Mouse (Mus musculus): ENCODE results near the gene Aqp5. TPM values are rescaled to one million over a fixed set of nuclear protein-coding genes. Genes with fewer than 3 reads are reported as not detected.

Gene Aqp5
- 0.22 and 0.69 TPM in 2 replicates for polyA plus RNA-seq (2016; fragmentation: Nextera tagmentation; extraction: Ambion mirVana)

DNA sequence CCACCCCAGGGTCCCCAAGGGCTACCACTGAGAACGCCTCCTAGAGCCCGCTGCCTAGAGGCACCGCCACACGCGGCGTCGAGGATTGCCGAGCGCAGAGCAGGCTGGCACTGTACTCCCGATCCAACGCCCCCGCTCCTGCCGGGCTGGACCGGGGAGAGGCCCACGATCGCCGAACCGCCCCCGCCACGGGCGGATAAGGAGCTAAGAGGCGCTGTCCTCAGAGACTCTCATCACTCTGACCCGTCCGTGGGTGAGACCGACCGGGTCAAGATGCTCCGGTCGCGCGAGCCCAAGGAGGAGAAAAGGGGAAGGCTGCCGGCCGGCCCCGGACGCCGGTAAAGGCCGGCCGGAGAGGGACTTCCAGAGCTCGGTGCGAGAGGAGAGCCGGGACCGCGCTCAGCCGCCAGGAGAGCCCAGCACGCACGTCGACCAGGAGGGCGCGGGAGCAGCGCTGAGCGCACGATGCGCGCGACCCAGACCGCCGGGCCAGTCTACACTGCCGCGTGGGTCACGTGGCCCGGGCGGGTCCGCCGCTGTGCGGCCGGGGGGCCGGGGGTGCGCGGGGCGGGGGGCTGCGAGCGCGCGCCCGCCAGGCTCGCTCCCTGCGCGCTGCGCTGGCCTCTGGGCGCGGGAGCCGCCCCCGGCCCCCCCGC lies at the start of gene Aqp5:
TSS of gene Aqp5 (plus strand) at position 354 of the 656 bp plus-strand sequence.
- Histone ChIP-seq H3K4me2 (peak within 1 kb of the TSS; percentile 58), H3K4me3 (replicated peaks) (peak within 1 kb of the TSS; percentile 45), H3K36me3 (replicated peaks) (no peaks in the 10 kb centered on the region), H3K4me1 (peaks cover 9% of the 10 kb centered on the region), H3K27ac (no peak within 1 kb of the TSS), H3K9ac (0 out of 2 replicates have a peak within 1 kb of the TSS, but pooled peaks have one; percentile 25), H3K9me3 (no peaks in the 10 kb centered on the region), H3K27me3 (peaks cover 100% of the 10 kb centered on the region)
- 3% methylated on average over 57 of the region's 83 CpGs for WGBS
- ATAC-seq (ENCODE audit: low FRiP score) = peak; percentile 75

DNA sequence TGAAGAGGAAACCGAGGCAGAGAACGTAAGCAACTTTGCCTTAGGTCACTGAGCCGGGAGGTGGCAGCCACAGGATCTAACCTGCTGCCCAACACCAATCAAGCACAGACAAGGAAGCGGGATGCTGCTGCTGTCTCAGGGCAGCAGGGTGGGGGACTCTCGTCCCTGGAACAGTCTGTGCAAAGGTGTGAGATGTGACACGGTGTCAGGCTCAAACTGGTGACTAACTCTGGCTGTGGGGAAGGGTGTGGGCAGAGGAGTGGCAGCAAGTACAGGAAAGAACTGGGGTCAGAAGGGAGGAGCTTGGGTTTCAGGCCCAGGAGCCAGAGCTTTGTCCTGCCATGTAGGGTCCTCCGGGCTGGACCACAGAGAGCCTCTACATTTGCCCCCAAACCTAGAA lies 46.5 kb upstream of the Aqp5 start:
- WGBS = 80% methylated on average over 7 of the region's 7 CpGs
- no peaks in the 10 kb centered on the region for H3K36me3 ChIP-seq (replicated peaks)
- H3K4me2 ChIP-seq = no peak overlapping the region
- ATAC-seq (ENCODE audit: low FRiP score) = no peak
- no peaks in the 10 kb centered on the region for H3K4me1 ChIP-seq
- H3K9ac ChIP-seq = no peak overlapping the region
- no peaks in the 10 kb centered on the region for H3K9me3 ChIP-seq
- H3K27me3 ChIP-seq = peaks cover 9% of the 10 kb centered on the region; the same call in 1 of the 2 replicates
- no peak overlapping the region for H3K27ac ChIP-seq
- H3K4me3 ChIP-seq (replicated peaks) = no peak overlapping the region

DNA sequence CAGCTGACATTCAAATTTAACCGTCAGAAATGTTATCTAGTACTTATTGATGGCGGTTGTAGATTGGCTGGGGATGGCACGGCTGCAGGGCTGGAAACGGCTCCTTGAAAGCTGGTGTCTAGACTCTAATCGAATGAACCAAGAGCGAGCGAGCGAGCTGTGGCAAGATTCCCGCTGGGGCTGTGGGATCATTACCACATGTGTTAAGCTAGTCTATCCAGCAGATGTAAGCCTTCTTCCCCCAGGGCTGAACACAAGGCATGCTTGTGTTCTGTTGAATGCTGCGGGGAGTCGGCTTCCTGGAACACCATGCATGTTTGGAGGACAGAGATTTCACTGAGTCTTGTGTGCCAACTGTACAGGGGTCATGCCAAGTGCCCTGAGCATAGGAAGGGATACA lies 44.0 kb upstream of the Aqp5 start:
- 73% methylated on average over 11 of the region's 11 CpGs for WGBS
- H3K27me3 ChIP-seq = peaks cover 9% of the 10 kb centered on the region; the same call in 1 of the 2 replicates
- no peaks in the 10 kb centered on the region for H3K4me1 ChIP-seq
- no peaks in the 10 kb centered on the region for H3K9me3 ChIP-seq
- H3K36me3 ChIP-seq (replicated peaks) = no peaks in the 10 kb centered on the region
- no peak overlapping the region for H3K27ac ChIP-seq
- H3K4me3 ChIP-seq (replicated peaks) = no peak overlapping the region
- no peak for ATAC-seq (ENCODE audit: low FRiP score)
- H3K4me2 ChIP-seq = no peak overlapping the region
- H3K9ac ChIP-seq = no peak overlapping the region

- Histone ChIP-seq H3K27ac (no peak overlapping the region), H3K36me3 (replicated peaks) (no peaks in the 10 kb centered on the region), H3K27me3 (peaks cover 9% of the 10 kb centered on the region; the same call in 1 of the 2 replicates), H3K9ac (no peak overlapping the region), H3K4me3 (replicated peaks) (no peak overlapping the region), H3K4me2 (no peak overlapping the region), H3K4me1 (no peaks in the 10 kb centered on the region), H3K9me3 (no peaks in the 10 kb centered on the region)
- 84% methylated on average over 6 of the region's 6 CpGs for WGBS
- ATAC-seq (ENCODE audit: low FRiP score) = no peak
These were observed 42.9 kb upstream of the Aqp5 start for GRCm38 (mm10) chr15:99547732-99548131.

DNA sequence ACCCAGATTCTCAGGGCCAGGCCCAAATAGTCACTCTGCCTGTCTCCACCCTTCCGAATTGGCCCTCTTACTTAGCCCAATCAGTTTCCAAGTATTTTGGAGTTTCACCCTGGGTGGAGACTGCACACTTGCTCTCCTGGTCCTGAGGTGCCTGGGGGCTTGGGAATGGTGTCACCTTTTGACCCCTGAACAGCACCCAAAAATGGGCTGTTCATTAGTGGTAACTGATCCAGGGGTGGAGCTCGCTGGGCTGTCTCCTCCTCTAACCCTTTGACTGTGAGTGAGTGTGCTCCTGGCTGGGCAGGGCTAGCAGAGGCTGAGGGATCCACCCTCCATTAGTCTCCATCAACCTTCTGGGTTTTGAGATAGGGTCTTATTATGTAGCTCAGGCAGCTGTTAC lies 40.7 kb upstream of the Aqp5 start:
- no peak overlapping the region for H3K4me3 ChIP-seq (replicated peaks)
- no peaks in the 10 kb centered on the region for H3K4me1 ChIP-seq
- H3K27me3 ChIP-seq = no peaks in the 10 kb centered on the region
- no peak overlapping the region for H3K4me2 ChIP-seq
- H3K36me3 ChIP-seq (replicated peaks) = no peaks in the 10 kb centered on the region
- H3K9me3 ChIP-seq = no peaks in the 10 kb centered on the region
- WGBS = 65% methylated on average over 2 of the region's 2 CpGs
- H3K9ac ChIP-seq = no peak overlapping the region
- H3K27ac ChIP-seq = no peak overlapping the region
- ATAC-seq (ENCODE audit: low FRiP score) = no peak

DNA sequence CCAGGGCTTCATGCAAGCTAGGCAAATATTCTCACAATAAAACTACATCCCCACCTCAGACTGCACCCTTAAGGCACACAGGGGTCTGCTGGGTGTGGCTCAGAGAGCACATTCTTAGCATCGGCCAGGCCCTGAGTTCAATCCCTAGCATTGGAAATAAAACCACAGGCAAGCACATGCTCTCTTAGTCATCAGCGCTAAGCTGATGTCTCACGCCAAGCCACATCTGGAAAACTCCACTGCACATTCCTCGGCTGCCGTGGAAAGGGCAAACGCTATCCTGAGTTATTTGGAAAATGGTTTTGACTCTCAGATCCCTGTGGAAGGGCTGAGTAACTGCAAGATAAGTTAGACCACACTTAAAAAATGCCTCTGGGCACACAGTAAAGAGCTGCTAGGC lies 36.8 kb upstream of the Aqp5 start:
- WGBS = 81% methylated on average over 6 of the region's 6 CpGs
- no peak overlapping the region for H3K9ac ChIP-seq
- no peaks in the 10 kb centered on the region for H3K27me3 ChIP-seq
- H3K4me3 ChIP-seq (replicated peaks) = no peak overlapping the region
- no peak for ATAC-seq (ENCODE audit: low FRiP score)
- H3K36me3 ChIP-seq (replicated peaks) = no peaks in the 10 kb centered on the region
- no peak overlapping the region for H3K27ac ChIP-seq
- no peaks in the 10 kb centered on the region for H3K9me3 ChIP-seq
- H3K4me1 ChIP-seq = no peaks in the 10 kb centered on the region
- H3K4me2 ChIP-seq = no peak overlapping the region

DNA sequence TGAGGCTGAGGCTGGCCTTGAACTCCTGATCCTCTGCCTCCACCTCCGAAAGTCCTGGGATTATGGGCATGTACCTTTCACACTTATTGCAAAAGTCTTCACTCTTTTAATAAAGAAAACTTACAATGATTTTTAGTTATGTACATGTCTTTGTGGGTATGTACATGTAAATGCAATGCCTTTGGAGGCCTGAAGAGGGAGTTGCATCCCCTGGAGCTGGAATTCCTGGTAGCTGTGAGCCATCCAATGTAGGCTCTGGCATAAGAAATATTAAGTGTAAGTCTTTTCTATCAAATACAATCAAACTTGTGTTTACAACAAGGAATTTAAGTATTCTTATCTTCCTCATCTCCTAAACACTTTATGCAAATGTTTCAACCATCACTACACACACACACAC lies 31.6 kb upstream of the Aqp5 start:
- Histone ChIP-seq H3K9ac (no peak overlapping the region), H3K4me3 (replicated peaks) (no peak overlapping the region), H3K4me1 (peaks cover 10% of the 10 kb centered on the region; the same call in 1 of the 2 replicates), H3K4me2 (no peak overlapping the region), H3K9me3 (no peaks in the 10 kb centered on the region), H3K27ac (no peak overlapping the region), H3K36me3 (replicated peaks) (no peaks in the 10 kb centered on the region), H3K27me3 (peaks cover 22% of the 10 kb centered on the region; the same call in 1 of the 2 replicates)
- 94% methylated on average over 1 of the region's 1 CpGs for WGBS
- ATAC-seq (ENCODE audit: low FRiP score) = no peak

- Histone ChIP-seq H3K4me2 (no peak overlapping the region), H3K9me3 (no peaks in the 10 kb centered on the region), H3K4me3 (replicated peaks) (no peak overlapping the region), H3K27me3 (peaks cover 22% of the 10 kb centered on the region; the same call in 1 of the 2 replicates), H3K27ac (no peak overlapping the region), H3K9ac (no peak overlapping the region), H3K36me3 (replicated peaks) (no peaks in the 10 kb centered on the region), H3K4me1 (peaks cover 14% of the 10 kb centered on the region; the same call in 1 of the 2 replicates)
- no peak for ATAC-seq (ENCODE audit: low FRiP score)
- 60% methylated on average over 10 of the region's 10 CpGs for WGBS
These were observed 30.3 kb upstream of the Aqp5 start for GRCm38 (mm10) chr15:99560246-99560645.

GRCm38 (mm10) chr15:99567371-99567770 lies 23.2 kb upstream of the Aqp5 start:
- 81% methylated on average over 4 of the region's 4 CpGs for WGBS
- no peak overlapping the region for H3K27ac ChIP-seq
- H3K4me3 ChIP-seq (replicated peaks) = no peak overlapping the region
- no peak overlapping the region for H3K4me2 ChIP-seq
- H3K27me3 ChIP-seq = peaks cover 7% of the 10 kb centered on the region; the same call in 1 of the 2 replicates
- no peak overlapping the region for H3K9ac ChIP-seq
- H3K36me3 ChIP-seq (replicated peaks) = no peaks in the 10 kb centered on the region
- 0 out of 2 replicates have a peak, but pooled peaks cover 4% of the 10 kb centered on the region for H3K4me1 ChIP-seq
- no peaks in the 10 kb centered on the region for H3K9me3 ChIP-seq
- ATAC-seq (ENCODE audit: low FRiP score) = no peak

GRCm38 (mm10) chr15:99568682-99569081 lies 21.9 kb upstream of the Aqp5 start:
- no peak overlapping the region for H3K4me3 ChIP-seq (replicated peaks)
- H3K4me1 ChIP-seq = 0 out of 2 replicates have a peak, but pooled peaks cover 4% of the 10 kb centered on the region
- WGBS = 74% methylated on average over 6 of the region's 6 CpGs
- peaks cover 1% of the 10 kb centered on the region; the same call in 1 of the 2 replicates for H3K27me3 ChIP-seq
- no peak overlapping the region for H3K27ac ChIP-seq
- no peaks in the 10 kb centered on the region for H3K36me3 ChIP-seq (replicated peaks)
- no peak overlapping the region for H3K9ac ChIP-seq
- no peak overlapping the region for H3K4me2 ChIP-seq
- ATAC-seq (ENCODE audit: low FRiP score) = no peak
- H3K9me3 ChIP-seq = no peaks in the 10 kb centered on the region

- Histone ChIP-seq H3K27ac (no peak overlapping the region), H3K4me2 (no peak overlapping the region), H3K9ac (no peak overlapping the region), H3K27me3 (no peaks in the 10 kb centered on the region; the same call in 1 of the 2 replicates), H3K36me3 (replicated peaks) (no peaks in the 10 kb centered on the region), H3K9me3 (no peaks in the 10 kb centered on the region), H3K4me3 (replicated peaks) (no peak overlapping the region), H3K4me1 (0 out of 2 replicates have a peak, but pooled peaks cover 2% of the 10 kb centered on the region)
- no peak for ATAC-seq (ENCODE audit: low FRiP score)
- WGBS = 84% methylated on average over 10 of the region's 10 CpGs
These were observed 21.5 kb upstream of the Aqp5 start for GRCm38 (mm10) chr15:99569123-99569522.

DNA sequence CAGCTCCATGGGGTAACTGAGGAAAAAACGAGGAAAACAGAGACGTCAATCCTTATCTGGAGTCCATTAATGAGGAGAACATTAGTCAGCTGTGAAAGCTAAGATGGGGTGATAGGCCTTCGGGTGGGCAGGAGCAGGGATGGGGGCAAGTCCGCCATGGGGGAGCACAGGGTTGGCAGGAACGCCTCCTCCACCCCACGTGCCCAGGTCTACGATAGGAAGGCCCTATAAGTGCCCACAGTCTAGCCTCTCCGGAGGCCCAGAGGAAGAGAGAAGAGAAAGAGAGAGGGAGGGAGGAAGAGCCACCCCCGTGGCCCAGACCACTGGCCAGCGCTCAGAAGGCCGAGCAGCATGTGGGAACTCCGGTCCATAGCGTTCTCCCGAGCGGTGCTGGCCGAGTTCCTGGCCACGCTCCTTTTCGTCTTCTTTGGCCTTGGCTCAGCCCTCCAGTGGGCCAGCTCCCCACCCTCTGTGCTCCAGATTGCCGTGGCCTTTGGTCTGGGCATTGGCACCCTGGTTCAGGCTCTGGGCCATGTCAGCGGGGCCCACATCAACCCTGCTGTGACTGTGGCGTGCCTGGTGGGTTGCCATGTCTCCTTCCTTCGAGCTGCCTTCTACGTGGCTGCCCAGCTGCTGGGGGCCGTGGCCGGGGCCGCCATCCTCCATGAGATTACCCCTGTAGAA lies 11.6 kb upstream of the Aqp5 start, which contains the start of gene Aqp2:
TSS of gene Aqp2 (plus strand) at position 254 of the 684 bp plus-strand sequence.
- peaks cover 64% of the 10 kb centered on the region for H3K27me3 ChIP-seq
- H3K27ac ChIP-seq = no peak within 1 kb of the TSS
- no peak within 1 kb of the TSS for H3K4me2 ChIP-seq
- no peak within 1 kb of the TSS for H3K9ac ChIP-seq
- WGBS = 88% methylated on average over 26 of the region's 26 CpGs
- no peaks in the 10 kb centered on the region for H3K9me3 ChIP-seq
- no peak for ATAC-seq (ENCODE audit: low FRiP score)
- peaks cover 6% of the 10 kb centered on the region for H3K4me1 ChIP-seq
- no peaks in the 10 kb centered on the region for H3K36me3 ChIP-seq (replicated peaks)
- H3K4me3 ChIP-seq (replicated peaks) = no peak within 1 kb of the TSS
